Mouse (Mus musculus) cerebellum, adult 8-10 months (tissue): ENCODE data around the gene 4930469K13Rik.

Source experiments
- DNase-seq: peaks from one replicate; pipeline ENCODE4 v3.0.0; 2022

4930469K13Rik gene

GRCm38 (mm10) chr11:33932386-33933111 lies 165.8 kb downstream of the 4930469K13Rik start:
- DNase-seq, result no peak

- DNase-seq, result no peak
Measured at GRCm38 (mm10) chr11:33931836-33932385, 166.4 kb downstream of the 4930469K13Rik start.

GRCm38 (mm10) chr11:33929412-33929811 lies 168.9 kb downstream of the 4930469K13Rik start:
- no peak for DNase-seq

- no peak for DNase-seq
Measured at GRCm38 (mm10) chr11:33928658-33929057, 169.7 kb downstream of the 4930469K13Rik start.

- no peak for DNase-seq
Measured at GRCm38 (mm10) chr11:33927836-33928235, 170.5 kb downstream of the 4930469K13Rik start.

GRCm38 (mm10) chr11:33927321-33927720 lies 171.0 kb downstream of the 4930469K13Rik start:
- DNase-seq, result no peak

GRCm38 (mm10) chr11:33926551-33926950 lies 171.8 kb downstream of the 4930469K13Rik start:
- no peak for DNase-seq

GRCm38 (mm10) chr11:33925778-33926177 lies 172.6 kb downstream of the 4930469K13Rik start:
- DNase-seq, result no peak
